Mouse (Mus musculus) left cerebral cortex, adult 2 months (tissue): ENCODE measurements around the gene Vamp3. TPM values are rescaled to one million over a fixed set of nuclear protein-coding genes. Genes with fewer than 3 reads are reported as not detected.

Experiments
- DNase-seq, 2 experiments: peaks; one replicate each; pipeline ENCODE4 v3.0.0; 2021 to 2022; ENCODE audit warnings: low spot score in 2 of 2, mixed read lengths in 1 of 2; ENCODE audit errors: extremely low spot score in 1 of 2
- H3K27ac ChIP-seq: fragments of 200-600 bp; 2 replicates; pipeline ENCODE4 v1.8.1; 2022
- H3K4me3 ChIP-seq: fragments of 200-600 bp; 2 replicates; pipeline ENCODE4 v1.8.1; 2022
- CTCF ChIP-seq: fragments of 200-600 bp; IDR thresholded peaks from 2 replicates; pipeline ENCODE4 v1.8.1; 2022; ENCODE audit warnings: antibody characterized with exemption, mild to moderate bottlenecking, moderate library complexity
- intact Hi-C: fragments of 180-260 bp; cut with DNase I; formaldehyde crosslinking; loops from one replicate; pipeline ENCODE4 v1.15.1; 2025
- long read RNA-seq, 2 experiments: library from polyadenylated mRNA; stranded (forward); transcript quantifications; one replicate each; pipeline ENCODE4 v2.0.0; 2021; ENCODE audit warnings: borderline mapping rate in 2 of 2
- total RNA-seq, 2 experiments: library from RNA; stranded (reverse); gene quantifications; 2 replicates each; pipeline ENCODE4 v1.2.3; 2021

Vamp3 gene
- 10 to 100 TPM; 29.6 to 32.5 TPM for total RNA-seq
- long read RNA-seq, experiment 1, transcript Vamp3-201 (5 exons, 2,120 nt), result major isoform, 29 of 32 reads
- long read RNA-seq, experiment 1, partial matches to known transcripts, result 1 of 32 reads
- long read RNA-seq, experiment 1, other reads (novel, unspliced or antisense), result 1 of 32 reads
- long read RNA-seq, experiment 2, transcript Vamp3-201 (5 exons, 2,120 nt), result major isoform, 26 of 32 reads
- long read RNA-seq, experiment 2, partial matches to known transcripts, result 0 of 32 reads
- long read RNA-seq, experiment 2, other reads (novel, unspliced or antisense), result 4 of 32 reads

GRCm38 (mm10) chr4:151057347-151058321 is at the start of gene Vamp3:
TSS of gene Vamp3 (minus strand) at chr4:151057963.
- Histone ChIP-seq H3K4me3 (peak within 1 kb of the TSS; percentile 90), H3K27ac (peak within 1 kb of the TSS; percentile 99)
- peak; percentile 99 for DNase-seq
- intact Hi-C loops, result no loop called here
- TF ChIP-seq CTCF, result no peak

- H3K4me3 ChIP-seq, result peak overlapping the region; percentile 84
- no peak for TF ChIP-seq CTCF
- intact Hi-C loops, result loop anchor here (2.0 kb wide), 1 partner anchor 32 kb away; no protein-coding TSS in a partner anchor
- no peak overlapping the region for H3K27ac ChIP-seq
- DNase-seq, result no peak
Measured at GRCm38 (mm10) chr4:151106468-151106867, 48.7 kb upstream of the Vamp3 start.

- Histone ChIP-seq H3K4me3 (no peak overlapping the region; the same call in 1 of the 2 replicates), H3K27ac (no peak overlapping the region)
- intact Hi-C loops, result loop anchor here (2.0 kb wide), 1 partner anchor 33 kb away; no protein-coding TSS in a partner anchor
- DNase-seq, result no peak
- TF ChIP-seq CTCF, result no peak
Measured at GRCm38 (mm10) chr4:151105886-151106285, 48.1 kb upstream of the Vamp3 start.

- intact Hi-C loops, result no loop called here
- DNase-seq, result no peak
- Histone ChIP-seq H3K4me3 (no peak overlapping the region; the same call in 1 of the 2 replicates), H3K27ac (peak overlapping the region; percentile 28)
- TF ChIP-seq CTCF, result no peak
Measured at GRCm38 (mm10) chr4:151104147-151104546, 46.4 kb upstream of the Vamp3 start.

- Histone ChIP-seq H3K27ac (peak overlapping the region; percentile 28; the same call in 1 of the 2 replicates), H3K4me3 (no peak overlapping the region; the same call in 1 of the 2 replicates)
- intact Hi-C loops, result no loop called here
- no peak for DNase-seq
- no peak for TF ChIP-seq CTCF
Measured at GRCm38 (mm10) chr4:151103646-151104045, 45.9 kb upstream of the Vamp3 start.

- no peak for TF ChIP-seq CTCF
- intact Hi-C loops, result loop anchor here (2.0 kb wide), 1 partner anchor 44 kb away; no protein-coding TSS in a partner anchor
- Histone ChIP-seq H3K27ac (no peak overlapping the region), H3K4me3 (no peak overlapping the region)
- no peak for DNase-seq
Measured at GRCm38 (mm10) chr4:151097104-151097438, 39.3 kb upstream of the Vamp3 start.

- Histone ChIP-seq H3K4me3 (no peak overlapping the region), H3K27ac (no peak overlapping the region)
- no peak for TF ChIP-seq CTCF
- intact Hi-C loops, result loop anchor here (2.0 kb wide), 1 partner anchor 44 kb away; no protein-coding TSS in a partner anchor
- DNase-seq, result no peak
Measured at GRCm38 (mm10) chr4:151096334-151097103, 38.8 kb upstream of the Vamp3 start.

- intact Hi-C loops, result no loop called here
- TF ChIP-seq CTCF, result peak; percentile 75
- no peak for DNase-seq
- no peak overlapping the region for H3K27ac ChIP-seq
- no peak overlapping the region for H3K4me3 ChIP-seq
Measured at GRCm38 (mm10) chr4:151095207-151095606, 37.4 kb upstream of the Vamp3 start.

GRCm38 (mm10) chr4:151089270-151089669 is 31.5 kb upstream of the Vamp3 start, which contains the start of gene Gm13090:
TSS of gene Gm13090 (plus strand) at chr4:151089570.
- intact Hi-C loops, result no loop called here

GRCm38 (mm10) chr4:151088819-151089218 is 31.1 kb upstream of the Vamp3 start:
- no peak for DNase-seq
- no peak for TF ChIP-seq CTCF
- peak overlapping the region; percentile 44; the same call in 1 of the 2 replicates for H3K27ac ChIP-seq
- intact Hi-C loops, result no loop called here
- no peak overlapping the region; the same call in 1 of the 2 replicates for H3K4me3 ChIP-seq

More at GRCm38 (mm10) chr4:151089270-151089669, 31.5 kb upstream of the Vamp3 start, which contains the start of gene Gm13090:
- H3K27ac ChIP-seq, result peak within 1 kb of the TSS; percentile 44
- TF ChIP-seq CTCF, result no peak
- H3K4me3 ChIP-seq, result no peak within 1 kb of the TSS; the same call in 1 of the 2 replicates
- no peak for DNase-seq

GRCm38 (mm10) chr4:151087358-151087757 is 29.6 kb upstream of the Vamp3 start:
- TF ChIP-seq CTCF, result peak; percentile 23
- intact Hi-C loops, result no loop called here
- no peak overlapping the region for H3K4me3 ChIP-seq
- H3K27ac ChIP-seq, result no peak overlapping the region
- DNase-seq, result no peak
